Mouse (Mus musculus): ENCODE measurements around the gene Atp6v1b1.

DNA sequence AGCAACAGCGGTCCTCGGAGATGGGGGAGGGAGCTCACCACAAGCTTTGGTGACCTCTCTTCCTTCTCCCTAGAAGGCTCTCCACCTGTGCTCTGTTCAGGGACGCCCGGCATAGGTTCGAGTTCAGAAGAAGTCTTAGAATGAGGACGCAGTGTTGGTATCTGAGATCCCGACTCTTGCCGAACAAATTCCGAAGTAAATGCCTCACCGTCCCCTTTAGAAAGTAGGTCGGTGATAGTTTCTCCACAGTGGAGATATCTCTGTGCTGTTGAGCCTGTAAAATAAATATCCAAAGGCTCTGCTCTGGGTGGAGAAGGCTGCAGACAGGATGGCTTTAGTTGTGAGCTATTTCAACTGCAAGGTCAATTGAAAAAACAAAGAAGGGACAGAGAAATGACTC is 41.8 kb upstream of the Atp6v1b1 start:
- TF ChIP-seq CTCF (conservative IDR thresholded peaks at IDR 0.05 in 1 of 2, IDR thresholded peaks at IDR 0.05 in 1 of 2; ENCODE audit: low read depth in 2 of 2, low read length in 2 of 2) (no peak), MAX (IDR thresholded peaks at IDR 0.05; ENCODE audit: low read length) (no peak), ETS1 (conservative IDR thresholded peaks at IDR 0.05; ENCODE audit: low read depth, low read length) (no peak), CHD1 (IDR thresholded peaks at IDR 0.05; ENCODE audit: low read depth, low read length) (no peak), NELFE (IDR thresholded peaks at IDR 0.05; ENCODE audit: low read depth, low read length) (no peak), POLR2A (IDR thresholded peaks at IDR 0.05; ENCODE audit: low read depth, low read length) (no peak), MXI1 (IDR thresholded peaks at IDR 0.05; ENCODE audit: low read depth, low read length) (no peak), TCF12 (IDR thresholded peaks at IDR 0.05; ENCODE audit: low read depth, low read length) (no peak), ZC3H11A (IDR thresholded peaks at IDR 0.05; ENCODE audit: low read depth, low read length) (no peak)

Measured in CH12.LX (cell line).